Mouse (Mus musculus) forebrain, embryonic 13.5 days (tissue): ENCODE results near the gene Pde4d. TPM values are rescaled to one million over a fixed set of nuclear protein-coding genes. Genes with fewer than 3 reads are reported as not detected.
A peak's percentile ranks its signal among the peaks of the same experiment; 100 is the strongest.

Source experiments
- ATAC-seq: fragments of 200-750 bp; cut with Nextera tagmentation; 2 replicates; pipeline ENCODE4 v1.8.0; 2017
- H3K27ac ChIP-seq: fragments of 300-500 bp; sonication (generic); 2 replicates; pipeline ENCODE4 v1.5.1; 2015; ENCODE audit warnings: inconsistent platforms, mild to moderate bottlenecking, moderate library complexity
- H3K27me3 ChIP-seq: fragments of 300-500 bp; sonication (generic); 2 replicates; pipeline ENCODE4 v1.6.1; 2015; ENCODE audit warnings: mild to moderate bottlenecking, inconsistent platforms
- H3K36me3 ChIP-seq: fragments of 300-500 bp; sonication (generic); 2 replicates; pipeline ENCODE4 v1.6.1; 2015; ENCODE audit warnings: mild to moderate bottlenecking, inconsistent platforms; ENCODE audit not compliant: poor library complexity, severe bottlenecking
- H3K4me1 ChIP-seq: fragments of 300-500 bp; sonication (generic); 2 replicates; pipeline ENCODE4 v1.6.1; 2015; ENCODE audit warnings: inconsistent platforms
- H3K4me2 ChIP-seq: fragments of 300-500 bp; sonication (generic); 2 replicates; pipeline ENCODE4 v1.6.1; 2015; ENCODE audit warnings: inconsistent platforms, mild to moderate bottlenecking, moderate library complexity
- H3K4me3 ChIP-seq: fragments of 300-500 bp; sonication (generic); 2 replicates; pipeline ENCODE4 v1.5.1; 2015; ENCODE audit warnings: mild to moderate bottlenecking, inconsistent platforms
- H3K9ac ChIP-seq: fragments of 300-500 bp; sonication (generic); 2 replicates; pipeline ENCODE4 v1.6.1; 2015; ENCODE audit warnings: mild to moderate bottlenecking, inconsistent platforms
- H3K9me3 ChIP-seq: fragments of 300-500 bp; sonication (generic); replicated peaks from 2 replicates; pipeline ENCODE4 v1.6.1; 2016; ENCODE audit warnings: inconsistent platforms
- WGBS: fragments of 180-500 bp; shearing (Covaris S2); methylation state at CpG from one replicate; pipeline ENCODE4 v1.1.7; 2015; 5-methylcytosine and 5-hydroxymethylcytosine counted together
- polyA plus RNA-seq: library from polyadenylated mRNA; unstranded; fragments of >200 nt; fragmentation: Nextera tagmentation; extraction: Ambion mirVana; gene quantifications from 2 replicates; pipeline ENCODE4 v1.2.1, GENCODE M21; 2015

Gene Pde4d
- polyA plus RNA-seq, 1 experiment from 2014 or later, result 11.9 TPM

DNA sequence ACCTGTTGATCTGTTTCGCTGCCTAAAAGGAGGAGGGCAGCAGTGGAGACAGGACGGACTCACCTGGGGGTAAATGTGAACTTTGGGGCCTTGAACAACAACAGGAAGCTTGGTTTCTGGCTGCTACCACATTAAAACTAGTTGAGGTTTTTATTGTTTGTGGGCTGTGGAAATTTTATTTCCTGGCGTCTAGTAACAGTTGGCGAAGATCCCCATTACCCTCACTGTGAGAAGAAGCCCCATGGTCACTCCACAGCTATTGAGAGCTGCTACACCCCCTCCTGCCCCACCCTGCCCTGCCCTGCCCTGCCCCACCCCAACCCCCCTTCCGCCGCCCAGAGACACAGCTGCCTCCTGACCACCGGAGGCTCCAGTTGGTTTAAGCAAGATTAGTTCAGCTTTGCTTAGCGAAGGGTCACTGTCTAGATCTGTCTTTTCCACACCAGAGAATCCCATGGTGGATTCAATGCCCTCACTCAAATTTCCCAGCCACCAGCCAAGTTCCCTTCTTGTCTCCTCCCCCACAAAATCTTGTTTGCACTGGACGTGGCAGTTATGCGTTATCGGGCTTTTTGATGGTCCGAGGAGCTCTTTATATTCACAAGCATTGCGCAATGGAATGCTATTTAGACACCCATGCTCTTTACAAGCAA, 780.7 kb downstream of the Pde4d start:
- Histone ChIP-seq H3K36me3 (no peaks in the 10 kb centered on the region), H3K4me2 (no peak overlapping the region), H3K4me1 (0 out of 2 replicates have a peak, but pooled peaks cover 5% of the 10 kb centered on the region), H3K9ac (no peak overlapping the region), H3K4me3 (no peak overlapping the region), H3K27ac (no peak overlapping the region), H3K9me3 (no peaks in the 10 kb centered on the region), H3K27me3 (no peaks in the 10 kb centered on the region)
- WGBS, result 73% methylated on average over 13 of the region's 13 CpGs
- ATAC-seq, result no peak

- Histone ChIP-seq H3K9ac (no peak overlapping the region), H3K27ac (no peak overlapping the region), H3K36me3 (no peaks in the 10 kb centered on the region), H3K4me1 (0 out of 2 replicates have a peak, but pooled peaks cover 5% of the 10 kb centered on the region), H3K27me3 (no peaks in the 10 kb centered on the region), H3K4me2 (no peak overlapping the region), H3K9me3 (no peaks in the 10 kb centered on the region), H3K4me3 (no peak overlapping the region)
- 94% methylated on average over 18 of the region's 18 CpGs for WGBS
- no peak for ATAC-seq
Observed at GRCm38 (mm10) chr13:109231848-109232460, 782.2 kb downstream of the Pde4d start.

DNA sequence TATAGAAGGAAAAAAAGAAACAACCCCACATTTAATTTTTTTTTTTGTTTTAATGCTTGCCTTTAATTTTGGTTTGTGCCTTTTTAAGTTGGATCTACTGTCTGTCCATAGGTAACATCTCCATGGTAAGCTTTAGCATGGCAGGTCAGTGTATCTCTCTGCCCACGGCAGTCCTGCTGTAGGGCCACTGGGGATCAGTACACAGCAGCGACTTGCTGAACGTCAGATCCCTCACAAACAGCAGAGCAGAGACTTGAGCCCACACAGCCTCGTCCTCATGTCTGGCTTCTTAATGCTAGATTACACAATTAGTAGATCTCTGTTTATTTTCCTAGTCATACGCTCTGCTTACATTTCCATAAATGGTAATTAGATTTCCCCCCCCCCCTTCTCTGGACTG, 782.8 kb downstream of the Pde4d start:
- H3K9me3 ChIP-seq, result no peaks in the 10 kb centered on the region
- no peaks in the 10 kb centered on the region for H3K27me3 ChIP-seq
- H3K9ac ChIP-seq, result no peak overlapping the region
- 0 out of 2 replicates have a peak, but pooled peaks cover 5% of the 10 kb centered on the region for H3K4me1 ChIP-seq
- no peak overlapping the region for H3K27ac ChIP-seq
- WGBS, result 83% methylated on average over 5 of the region's 5 CpGs
- H3K36me3 ChIP-seq, result no peaks in the 10 kb centered on the region
- H3K4me3 ChIP-seq, result no peak overlapping the region
- no peak for ATAC-seq
- no peak overlapping the region for H3K4me2 ChIP-seq

- Histone ChIP-seq H3K9ac (no peak overlapping the region), H3K4me2 (no peak overlapping the region), H3K9me3 (no peaks in the 10 kb centered on the region), H3K4me1 (0 out of 2 replicates have a peak, but pooled peaks cover 5% of the 10 kb centered on the region), H3K36me3 (no peaks in the 10 kb centered on the region), H3K4me3 (no peak overlapping the region), H3K27me3 (no peaks in the 10 kb centered on the region), H3K27ac (no peak overlapping the region)
- ATAC-seq, result no peak
- WGBS, result 63% methylated on average over 5 of the region's 5 CpGs
Observed at GRCm38 (mm10) chr13:109233911-109234613, 784.3 kb downstream of the Pde4d start.

DNA sequence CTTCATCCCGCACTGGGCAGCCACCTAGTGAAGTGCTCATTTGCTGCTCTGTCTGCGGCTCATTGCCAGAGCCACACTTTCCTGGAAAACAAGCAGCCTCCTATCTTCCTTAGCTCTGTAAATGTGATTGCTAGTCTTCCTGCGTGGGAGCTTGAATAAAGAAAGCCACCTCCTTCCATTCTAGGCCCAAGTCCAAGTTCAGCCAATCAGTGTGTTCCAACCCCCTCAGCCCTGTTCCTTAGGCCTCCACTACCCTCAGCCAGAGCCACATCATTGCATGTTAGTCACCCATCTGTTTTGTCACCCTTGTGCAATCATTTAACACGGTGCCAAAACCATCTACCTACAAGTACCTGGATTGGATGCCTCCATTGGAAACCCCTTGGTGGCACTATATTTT, 786.3 kb downstream of the Pde4d start:
- no peak overlapping the region for H3K27ac ChIP-seq
- no peak overlapping the region for H3K9ac ChIP-seq
- H3K36me3 ChIP-seq, result no peaks in the 10 kb centered on the region
- no peak for ATAC-seq
- no peak overlapping the region for H3K4me3 ChIP-seq
- no peaks in the 10 kb centered on the region for H3K27me3 ChIP-seq
- no peak overlapping the region for H3K4me2 ChIP-seq
- WGBS, result 82% methylated on average over 4 of the region's 4 CpGs
- H3K9me3 ChIP-seq, result no peaks in the 10 kb centered on the region
- 0 out of 2 replicates have a peak, but pooled peaks cover 2% of the 10 kb centered on the region for H3K4me1 ChIP-seq

GRCm38 (mm10) chr13:109238670-109239069, 788.9 kb downstream of the Pde4d start:
- H3K4me2 ChIP-seq, result no peak overlapping the region
- 79% methylated on average over 4 of the region's 4 CpGs for WGBS
- no peak overlapping the region for H3K4me3 ChIP-seq
- H3K4me1 ChIP-seq, result peaks cover 15% of the 10 kb centered on the region
- H3K9ac ChIP-seq, result no peak overlapping the region
- H3K27ac ChIP-seq, result no peak overlapping the region
- no peaks in the 10 kb centered on the region for H3K9me3 ChIP-seq
- ATAC-seq, result no peak
- no peaks in the 10 kb centered on the region for H3K36me3 ChIP-seq
- no peaks in the 10 kb centered on the region for H3K27me3 ChIP-seq

- H3K27ac ChIP-seq, result no peak overlapping the region
- H3K4me2 ChIP-seq, result no peak overlapping the region
- no peaks in the 10 kb centered on the region for H3K36me3 ChIP-seq
- peaks cover 15% of the 10 kb centered on the region for H3K4me1 ChIP-seq
- H3K27me3 ChIP-seq, result no peaks in the 10 kb centered on the region
- no peak overlapping the region for H3K4me3 ChIP-seq
- WGBS, result 61% methylated on average over 11 of the region's 11 CpGs
- no peak overlapping the region for H3K9ac ChIP-seq
- no peak for ATAC-seq
- H3K9me3 ChIP-seq, result no peaks in the 10 kb centered on the region
Observed at GRCm38 (mm10) chr13:109239296-109239695, 789.5 kb downstream of the Pde4d start.

- H3K27me3 ChIP-seq, result no peaks in the 10 kb centered on the region
- H3K27ac ChIP-seq, result no peak overlapping the region
- no peak overlapping the region for H3K9ac ChIP-seq
- H3K4me1 ChIP-seq, result peaks cover 16% of the 10 kb centered on the region
- no peak overlapping the region for H3K4me3 ChIP-seq
- no peaks in the 10 kb centered on the region for H3K36me3 ChIP-seq
- no peaks in the 10 kb centered on the region for H3K9me3 ChIP-seq
- peak; percentile 64; the same call in 1 of the 2 replicates for ATAC-seq
- 29% methylated on average over 9 of the region's 9 CpGs for WGBS
- 0 out of 2 replicates have a peak overlapping the region, but pooled peaks have one; percentile 19 for H3K4me2 ChIP-seq
Observed at GRCm38 (mm10) chr13:109242456-109243050, 792.8 kb downstream of the Pde4d start.

DNA sequence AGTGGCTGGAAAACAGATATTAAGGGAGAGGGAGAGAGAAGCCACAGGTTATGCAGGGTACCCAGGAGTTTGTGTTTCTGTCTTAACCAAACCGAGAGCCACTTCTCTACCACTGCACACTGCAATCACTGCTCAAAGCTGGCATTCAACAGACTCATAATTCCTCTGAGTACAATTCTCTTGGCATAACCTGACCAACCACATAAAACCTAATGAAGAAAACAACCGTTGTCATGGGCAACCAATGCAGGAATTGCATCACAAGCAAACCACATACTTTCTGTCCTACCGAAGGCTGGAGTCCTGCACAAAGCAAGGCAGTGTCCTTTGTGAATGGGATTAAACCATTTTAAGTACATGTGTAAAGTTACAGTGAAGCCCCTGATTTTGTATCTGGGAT, 793.4 kb downstream of the Pde4d start:
- Histone ChIP-seq H3K36me3 (no peaks in the 10 kb centered on the region), H3K27ac (no peak overlapping the region), H3K9me3 (no peaks in the 10 kb centered on the region), H3K4me1 (peaks cover 16% of the 10 kb centered on the region), H3K9ac (no peak overlapping the region), H3K4me3 (no peak overlapping the region), H3K4me2 (peak overlapping the region; percentile 19; the same call in 1 of the 2 replicates), H3K27me3 (no peaks in the 10 kb centered on the region)
- WGBS, result 35% methylated on average over 3 of the region's 3 CpGs
- peak; percentile 48; the same call in 1 of the 2 replicates for ATAC-seq

DNA sequence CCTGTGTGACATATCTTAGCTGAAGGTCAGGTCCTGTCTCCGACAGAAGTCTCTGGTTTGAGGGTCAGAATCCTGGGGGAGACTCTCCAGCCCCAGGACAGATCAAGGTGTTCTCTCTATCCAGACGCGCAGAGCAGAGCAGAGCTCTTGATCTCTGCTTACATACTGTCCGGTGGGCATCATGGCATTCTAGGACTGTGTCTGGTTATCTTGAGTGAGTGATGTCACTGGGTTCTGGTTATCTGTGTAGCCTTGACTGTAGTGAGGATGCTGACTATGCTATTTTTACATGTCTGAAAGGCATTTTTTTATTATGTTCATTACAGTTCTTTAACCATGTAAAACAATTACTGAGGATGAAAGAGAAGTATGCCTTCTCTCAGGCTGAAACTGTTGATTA, 797.3 kb downstream of the Pde4d start:
- WGBS, result 95% methylated on average over 4 of the region's 4 CpGs
- Histone ChIP-seq H3K9ac (no peak overlapping the region), H3K27me3 (no peaks in the 10 kb centered on the region), H3K4me1 (peaks cover 16% of the 10 kb centered on the region), H3K27ac (no peak overlapping the region), H3K4me3 (no peak overlapping the region), H3K4me2 (no peak overlapping the region), H3K36me3 (no peaks in the 10 kb centered on the region), H3K9me3 (no peaks in the 10 kb centered on the region)
- ATAC-seq, result no peak

GRCm38 (mm10) chr13:109249315-109249714, 799.6 kb downstream of the Pde4d start:
- ATAC-seq, result no peak
- Histone ChIP-seq H3K4me1 (0 out of 2 replicates have a peak, but pooled peaks cover 3% of the 10 kb centered on the region), H3K4me2 (no peak overlapping the region), H3K27me3 (no peaks in the 10 kb centered on the region), H3K4me3 (no peak overlapping the region), H3K9me3 (no peaks in the 10 kb centered on the region), H3K9ac (no peak overlapping the region), H3K36me3 (no peaks in the 10 kb centered on the region), H3K27ac (no peak overlapping the region)

DNA sequence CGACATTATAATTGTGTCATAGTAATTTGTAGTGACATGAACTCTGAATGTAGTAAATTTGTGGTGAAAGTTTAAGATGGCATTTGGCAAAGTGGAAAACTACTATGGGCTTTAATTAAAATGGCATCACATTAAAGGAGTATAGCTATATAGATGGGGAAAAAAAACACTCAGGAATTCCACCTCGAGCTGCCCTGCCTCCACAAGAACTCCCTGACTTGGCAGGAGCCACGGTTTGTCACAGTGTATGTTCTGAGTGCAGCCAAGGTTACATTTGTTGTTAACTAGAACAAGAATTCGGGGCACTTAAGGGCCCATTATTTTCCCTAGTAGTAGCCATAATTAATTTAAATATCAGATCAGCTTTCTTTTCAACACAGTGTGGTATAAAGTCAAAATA, 805.9 kb downstream of the Pde4d start:
- no peak for ATAC-seq
- H3K36me3 ChIP-seq, result no peaks in the 10 kb centered on the region
- H3K9me3 ChIP-seq, result no peaks in the 10 kb centered on the region
- H3K27me3 ChIP-seq, result no peaks in the 10 kb centered on the region
- peaks cover 9% of the 10 kb centered on the region for H3K4me1 ChIP-seq
- no peak overlapping the region for H3K4me3 ChIP-seq
- H3K4me2 ChIP-seq, result no peak overlapping the region
- no peak overlapping the region for H3K27ac ChIP-seq
- H3K9ac ChIP-seq, result no peak overlapping the region
- WGBS, result 65% methylated on average over 4 of the region's 4 CpGs
